Mouse (Mus musculus) MEL (cell line): ENCODE measurements around the gene Wdr19. TPM values are rescaled to one million over a fixed set of nuclear protein-coding genes. Genes with fewer than 3 reads are reported as not detected.

Experiments used
- DNase-seq: peaks from one replicate; pipeline ENCODE4 v3.0.0; 2011; ENCODE audit warnings: low read depth, low spot score
- H3K27ac ChIP-seq: 2 replicates; pipeline ENCODE4 v1.5.1; 2012; ENCODE audit warnings: low read depth, mild to moderate bottlenecking, control low read depth, low read length, moderate library complexity; ENCODE audit not compliant: control insufficient read depth
- H3K27me3 ChIP-seq, 2 experiments: fragments of 150-350 bp in 1 of 2; sonication (generic) in 1 of 2; 2 replicates each; pipeline ENCODE4 v1.6.1; 2012; ENCODE audit warnings: low read length in 2 of 2, mild to moderate bottlenecking in 2 of 2, improper control_type of control experiment in 1 of 2, moderate library complexity in 1 of 2; ENCODE audit not compliant: insufficient read depth in 2 of 2, control insufficient read depth in 1 of 2
- H3K36me3 ChIP-seq, 2 experiments: 2 replicates each; pipeline ENCODE4 v1.6.1; 2012 to 2014; ENCODE audit warnings: low read length in 2 of 2, improper control_type of control experiment in 1 of 2, inconsistent platforms in 1 of 2, mild to moderate bottlenecking in 1 of 2; ENCODE audit not compliant: insufficient read depth in 2 of 2, control insufficient read depth in 1 of 2
- H3K4me1 ChIP-seq, 2 experiments: fragments of 150-350 bp in 1 of 2; sonication (generic) in 1 of 2; 2 replicates each; pipeline ENCODE4 v1.6.1; 2012; ENCODE audit warnings: low read length in 2 of 2, improper control_type of control experiment in 1 of 2, mild to moderate bottlenecking in 1 of 2; ENCODE audit not compliant: insufficient read depth in 2 of 2, control insufficient read depth in 1 of 2
- H3K4me3 ChIP-seq, 2 experiments: fragments of 150-350 bp in 1 of 2; sonication (generic) in 1 of 2; 2 replicates each; pipeline ENCODE4 v1.5.1; 2012; ENCODE audit warnings: low read depth in 2 of 2, low read length in 2 of 2, mild to moderate bottlenecking in 2 of 2, moderate library complexity in 2 of 2, control low read depth in 1 of 2, improper control_type of control experiment in 1 of 2; ENCODE audit not compliant: control insufficient read depth in 1 of 2, insufficient read depth in 1 of 2
- H3K79me2 ChIP-seq: 2 replicates; pipeline ENCODE4 v1.6.1; 2012; ENCODE audit warnings: mild to moderate bottlenecking, low read length, moderate library complexity; ENCODE audit not compliant: control insufficient read depth, poor library complexity, insufficient read depth
- H3K9ac ChIP-seq: 2 replicates; pipeline ENCODE4 v1.6.1; 2012; ENCODE audit warnings: low read depth, mild to moderate bottlenecking, control low read depth, low read length, moderate library complexity; ENCODE audit not compliant: control insufficient read depth, poor library complexity, severe bottlenecking
- H3K9me3 ChIP-seq: fragments of 150-350 bp; sonication (generic); replicated peaks from 2 replicates; pipeline ENCODE4 v1.6.1; 2012; ENCODE audit warnings: mild to moderate bottlenecking, low read length, improper control_type of control experiment, moderate library complexity; ENCODE audit not compliant: insufficient read depth
- CHD1 ChIP-seq: IDR thresholded peaks from 2 replicates; pipeline ENCODE4 v1.6.1; 2012; ENCODE audit warnings: low read depth, mild to moderate bottlenecking, inconsistent platforms, low read length, improper control_type of control experiment
- CHD2 ChIP-seq: IDR thresholded peaks from 2 replicates; pipeline ENCODE4 v1.6.1; 2011; ENCODE audit warnings: low read length, improper control_type of control experiment
- E2F4 ChIP-seq: IDR thresholded peaks from 2 replicates; pipeline ENCODE4 v1.6.1; 2011; ENCODE audit warnings: low read depth, low read length, improper control_type of control experiment, borderline replicate concordance
- ELF1 ChIP-seq: IDR thresholded peaks from 2 replicates; pipeline ENCODE4 v1.6.1; 2014; ENCODE audit warnings: low read depth, mild to moderate bottlenecking, inconsistent platforms, low read length, improper control_type of control experiment, moderate library complexity
- GATA1 ChIP-seq: IDR thresholded peaks from 2 replicates; pipeline ENCODE4 v1.6.1; 2011; ENCODE audit warnings: low read depth, low read length, improper control_type of control experiment
- JUND ChIP-seq: IDR thresholded peaks from 2 replicates; pipeline ENCODE4 v1.6.1; 2011; ENCODE audit warnings: low read depth, mild to moderate bottlenecking, improper control_type of control experiment, low read length
- KAT2A ChIP-seq: conservative IDR thresholded peaks from 2 replicates; pipeline ENCODE4 v1.6.1; 2012; ENCODE audit warnings: low read depth, low read length, improper control_type of control experiment, inconsistent platforms
- MAFK ChIP-seq: IDR thresholded peaks from 2 replicates; pipeline ENCODE4 v1.6.1; 2011; ENCODE audit warnings: low read depth, mild to moderate bottlenecking, low read length, improper control_type of control experiment, borderline replicate concordance
- MAZ ChIP-seq: IDR thresholded peaks from 2 replicates; pipeline ENCODE4 v1.6.1; 2012; ENCODE audit warnings: low read depth, mild to moderate bottlenecking, inconsistent platforms, low read length, improper control_type of control experiment
- MEF2A ChIP-seq: IDR thresholded peaks from 2 replicates; pipeline ENCODE4 v1.6.1; 2014; ENCODE audit warnings: low read depth, mild to moderate bottlenecking, inconsistent platforms, low read length, improper control_type of control experiment; ENCODE audit not compliant: poor library complexity, insufficient replicate concordance, severe bottlenecking; ENCODE audit errors: extremely low read depth
- MYC ChIP-seq: IDR thresholded peaks from 2 replicates; pipeline ENCODE4 v1.6.1; 2011; ENCODE audit warnings: low read depth, mild to moderate bottlenecking, low read length, improper control_type of control experiment, moderate library complexity
- NELFE ChIP-seq: IDR thresholded peaks from 2 replicates; pipeline ENCODE4 v1.6.1; 2011; ENCODE audit warnings: low read depth, low read length, improper control_type of control experiment
- NRF1 ChIP-seq: IDR thresholded peaks from 2 replicates; pipeline ENCODE4 v1.6.1; 2014; ENCODE audit warnings: low read depth, mild to moderate bottlenecking, inconsistent platforms, low read length, improper control_type of control experiment, moderate library complexity; ENCODE audit not compliant: poor library complexity, insufficient read depth, severe bottlenecking
- RAD21 ChIP-seq: IDR thresholded peaks from 2 replicates; pipeline ENCODE4 v1.6.1; 2011; ENCODE audit warnings: mild to moderate bottlenecking, low read depth, low read length, improper control_type of control experiment
- SIN3A ChIP-seq: IDR thresholded peaks from 2 replicates; pipeline ENCODE4 v1.6.1; 2012; ENCODE audit warnings: low read length, improper control_type of control experiment, inconsistent platforms
- TCF12 ChIP-seq: IDR thresholded peaks from 2 replicates; pipeline ENCODE4 v1.6.1; 2014; ENCODE audit warnings: low read depth, mild to moderate bottlenecking, inconsistent platforms, low read length, improper control_type of control experiment, moderate library complexity
- UBTF ChIP-seq: IDR thresholded peaks from 2 replicates; pipeline ENCODE4 v1.6.1; 2012; ENCODE audit warnings: low read depth, mild to moderate bottlenecking, inconsistent platforms, low read length, improper control_type of control experiment, moderate library complexity, borderline replicate concordance; ENCODE audit not compliant: insufficient read depth
- USF1 ChIP-seq: IDR thresholded peaks from 2 replicates; pipeline ENCODE4 v1.6.1; 2014; ENCODE audit warnings: low read depth, mild to moderate bottlenecking, inconsistent platforms, low read length, improper control_type of control experiment, moderate library complexity
- USF2 ChIP-seq, 2 experiments: IDR thresholded peaks; 2 replicates each; pipeline ENCODE4 v1.6.1; 2011 to 2012; ENCODE audit warnings: improper control_type of control experiment in 2 of 2, low read length in 2 of 2, borderline replicate concordance in 1 of 2, inconsistent platforms in 1 of 2, low read depth in 1 of 2, mild to moderate bottlenecking in 1 of 2; ENCODE audit not compliant: insufficient read depth in 1 of 2
- polyA plus RNA-seq, 2 experiments: library from polyadenylated mRNA; stranded (reverse) in 1 of 2; unstranded in 1 of 2; fragments of >175 nt in 1 of 2; fragments of >200 nt in 1 of 2; gene quantifications; 2 replicates each; pipeline versions ENCODE4 v1.2.1 to v1.2.4; 2012; ENCODE audit warnings: low replicate concordance in 2 of 2, low read depth in 1 of 2; ENCODE audit not compliant: insufficient read length in 2 of 2, insufficient read depth in 1 of 2, missing spikeins in 1 of 2
- total RNA-seq: library from RNA; depleted of rRNA; stranded (reverse); fragments of 300-350 nt; gene quantifications from 2 replicates; pipeline ENCODE4 v1.2.3, GENCODE M21; 2012

Wdr19 gene
- total and polyA plus RNA-seq, 3 experiments: 0.27 to 0.81 TPM; not detected in 1

DNA sequence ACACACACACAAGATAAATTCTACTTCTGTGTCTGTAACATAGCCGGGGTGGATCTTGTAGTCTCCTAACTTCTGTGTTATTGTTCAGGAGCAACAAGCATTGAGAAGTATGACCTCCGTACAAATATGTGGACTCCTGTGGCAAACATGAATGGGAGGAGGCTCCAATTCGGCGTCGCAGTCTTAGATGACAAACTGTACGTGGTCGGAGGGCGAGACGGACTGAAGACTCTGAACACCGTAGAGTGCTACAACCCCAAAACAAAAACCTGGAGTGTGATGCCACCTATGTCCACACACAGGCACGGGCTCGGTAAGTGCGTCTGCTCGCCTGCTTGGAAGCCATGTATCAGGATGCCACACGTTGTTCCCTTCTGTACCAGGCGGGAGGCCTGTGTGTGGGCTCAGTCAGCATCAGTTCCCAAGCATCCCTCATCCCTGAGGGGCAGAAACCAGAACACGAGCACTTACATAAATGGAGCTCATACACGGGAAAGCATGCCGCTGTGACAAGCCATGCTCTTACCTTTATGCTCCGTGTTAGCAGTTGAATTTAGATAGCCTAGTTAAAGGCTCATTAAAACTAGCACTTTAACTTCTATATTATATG is 40.7 kb upstream of the Wdr19 start:
- Histone ChIP-seq H3K79me2 (no peaks in the 10 kb centered on the region), H3K36me3 (peaks cover 0 to 7% of the 10 kb centered on the region in 2 experiments; a peak in 2 of 4 replicates), H3K9me3 (no peaks in the 10 kb centered on the region), H3K9ac (no peak overlapping the region), H3K4me3 (no peak overlapping the region), H3K4me1 (peaks cover 0 to 6% of the 10 kb centered on the region in 2 experiments; a peak in 1 of 4 replicates), H3K27me3 (no peaks in the 10 kb centered on the region), H3K27ac (no peak overlapping the region)
- no peak for DNase-seq
- TF ChIP-seq TCF12 (no peak), SIN3A (no peak), CHD1 (no peak), E2F4 (no peak)

DNA sequence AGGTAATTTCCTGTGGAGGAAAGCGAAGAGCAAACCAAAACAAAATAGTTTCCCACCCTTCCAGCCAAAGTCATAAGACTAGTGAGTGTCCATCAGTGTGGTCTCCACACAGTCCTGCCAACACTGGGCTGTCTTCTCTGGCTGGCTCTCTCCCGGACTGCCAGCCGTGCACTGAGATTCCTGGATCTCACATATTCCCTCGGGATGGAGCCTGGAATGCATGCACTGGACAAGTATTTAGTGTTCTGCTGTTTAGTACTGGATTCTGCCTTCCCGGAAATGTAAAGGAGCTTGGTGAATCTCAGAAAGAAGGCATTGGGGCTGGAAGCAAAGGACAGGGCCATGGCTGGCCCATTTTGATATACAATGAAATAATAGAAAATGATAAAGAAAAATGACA is 36.5 kb upstream of the Wdr19 start:
- Histone ChIP-seq H3K4me1 (no peaks in the 10 kb centered on the region), H3K36me3 (no peaks in the 10 kb centered on the region), H3K9me3 (no peaks in the 10 kb centered on the region), H3K27me3 (no peaks in the 10 kb centered on the region), H3K4me3 (no peak overlapping the region), H3K79me2 (no peaks in the 10 kb centered on the region)
- no peak for DNase-seq
- no peak for TF ChIP-seq CHD1
- no peak for TF ChIP-seq MAFK
- no peak for TF ChIP-seq NELFE
- no peak for TF ChIP-seq USF2 (IDR thresholded peaks at IDR 0.05; ENCODE audit: borderline replicate concordance in 1 of 2, insufficient read depth in 1 of 2, low read depth in 1 of 2, low read length in 2 of 2)
- no peak for TF ChIP-seq ELF1
- TF ChIP-seq E2F4: no peak
- no peak for TF ChIP-seq GATA1
- no peak for TF ChIP-seq MEF2A
- no peak for TF ChIP-seq MAZ
- no peak for TF ChIP-seq RAD21
- TF ChIP-seq JUND: no peak
- TF ChIP-seq CHD2: no peak
- no peak for TF ChIP-seq UBTF
- TF ChIP-seq NRF1: no peak
- no peak for TF ChIP-seq KAT2A
- TF ChIP-seq USF1: no peak
- TF ChIP-seq MYC: no peak
- TF ChIP-seq, all 39 proteins: peak for 0
- Histone ChIP-seq H3K27ac (no peak overlapping the region), H3K9ac (no peak overlapping the region)
